Mouse (Mus musculus): ENCODE results near the gene Mrpl36. TPM values are rescaled to one million over a fixed set of nuclear protein-coding genes. Genes with fewer than 3 reads are reported as not detected.

Gene Mrpl36
- 10 to 100 TPM; 25.9 to 31.2 TPM for total RNA-seq (2023)

DNA sequence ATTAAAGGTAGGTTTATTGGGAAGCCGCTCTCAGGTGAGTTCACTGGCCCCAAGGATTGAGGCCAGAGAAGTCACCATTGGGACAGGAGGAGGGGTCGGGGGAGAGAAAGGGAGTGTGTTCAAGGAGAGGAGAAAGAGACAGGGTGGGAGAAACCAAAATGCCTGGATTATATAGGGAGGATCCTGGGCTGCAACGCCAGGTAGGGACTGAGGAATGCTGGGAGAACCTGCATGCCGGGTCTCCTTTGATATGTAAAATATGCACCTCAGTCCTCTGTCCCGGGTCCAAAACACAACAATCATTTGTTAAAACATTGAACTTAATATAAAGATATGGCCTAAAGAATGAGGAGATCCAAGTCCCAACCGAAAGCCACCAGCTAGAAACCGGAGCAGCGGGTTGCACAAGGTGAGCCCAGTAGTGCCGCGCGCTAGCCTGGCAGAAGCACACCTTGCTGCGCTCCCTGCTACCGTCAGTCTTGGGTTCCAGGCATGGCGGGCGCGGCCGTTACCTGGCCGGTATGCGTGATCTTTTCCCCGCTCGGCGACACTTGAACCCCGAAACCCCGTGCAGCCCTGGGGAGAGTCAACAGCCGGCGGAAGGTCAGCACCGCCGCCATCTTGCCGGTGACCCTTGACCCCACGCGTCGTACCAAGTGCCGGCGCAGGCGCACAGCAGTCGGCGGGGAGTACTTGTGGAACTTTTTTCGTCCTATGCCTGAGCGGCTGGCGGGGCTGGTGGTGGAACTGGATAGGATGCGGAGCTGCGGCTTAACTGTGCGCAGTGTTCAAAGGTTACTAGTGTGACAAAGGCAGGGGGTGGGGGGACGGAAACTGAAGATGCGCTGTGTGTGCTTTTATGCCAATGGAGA lies at the start of gene Mrpl36, which contains the start of gene Ndufs6:
Gene Mrpl36, plus strand, starts transcription at position 687 of the 872 bp plus-strand sequence.
Gene Ndufs6, minus strand, starts transcription at position 716 of the 872 bp plus-strand sequence.

Other genes starting within 250 kb of the Mrpl36 start
- gene Irx4, start 68.0 kb upstream of the Mrpl36 start, total RNA-seq (2023), result not detected
- 10 to 100 TPM; 69.3 to 69.9 TPM for gene Ndufs6, start within 50 bp of the Mrpl36 start, total RNA-seq (2023)
- 10 to 100 TPM; 25.7 to 40.5 TPM for gene Lpcat1, start 138.7 kb downstream of the Mrpl36 start, total RNA-seq (2023)
- gene Slc6a3, start 208.2 kb downstream of the Mrpl36 start, total RNA-seq (2023), result not detected

Data from T-cell, adult 66 days (primary cell).